Mouse (Mus musculus) urinary bladder, postnatal 25 days (tissue): ENCODE measurements around the gene ccdc198.
"Not testable (repeated sequence)": the region's sequence is repeated elsewhere in the genome, so short reads cannot be mapped to it uniquely, and the experiment has no call there.

Experiments used
- DNase-seq: peaks from one replicate; pipeline ENCODE4 v3.0.0; 2022; ENCODE audit warnings: low spot score

Gene ccdc198

DNA sequence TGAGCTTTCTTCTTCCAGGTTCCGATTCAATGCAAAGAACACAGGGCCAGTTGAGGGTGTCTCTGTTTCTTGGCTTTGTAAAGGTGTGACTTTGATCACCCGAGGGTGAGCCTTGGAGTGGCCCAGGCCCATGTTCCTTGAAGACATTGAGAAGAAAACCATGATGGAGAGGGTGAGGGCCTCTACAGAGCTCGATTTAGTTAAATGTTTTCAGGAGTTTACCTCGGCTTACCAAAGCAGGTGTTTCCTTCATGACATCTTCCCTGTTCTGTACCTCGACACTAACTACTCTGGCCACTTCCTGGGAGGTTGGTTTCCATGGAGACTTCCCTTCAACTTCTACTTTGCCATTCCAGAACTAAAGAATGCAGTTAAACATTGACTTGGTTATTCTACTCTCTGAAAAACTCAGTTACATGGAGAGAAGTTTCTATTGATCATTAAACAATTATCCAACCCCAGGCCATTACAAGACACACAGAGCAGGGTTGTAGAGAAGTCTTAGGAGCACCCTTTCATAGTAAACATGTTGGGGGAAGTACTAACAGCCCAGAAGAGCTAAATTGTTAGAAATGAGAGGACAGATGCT lies at the start of gene ccdc198:
Gene ccdc198 (minus strand): TSS at position 349 of the 589 bp plus-strand sequence.
- no peak for DNase-seq

DNA sequence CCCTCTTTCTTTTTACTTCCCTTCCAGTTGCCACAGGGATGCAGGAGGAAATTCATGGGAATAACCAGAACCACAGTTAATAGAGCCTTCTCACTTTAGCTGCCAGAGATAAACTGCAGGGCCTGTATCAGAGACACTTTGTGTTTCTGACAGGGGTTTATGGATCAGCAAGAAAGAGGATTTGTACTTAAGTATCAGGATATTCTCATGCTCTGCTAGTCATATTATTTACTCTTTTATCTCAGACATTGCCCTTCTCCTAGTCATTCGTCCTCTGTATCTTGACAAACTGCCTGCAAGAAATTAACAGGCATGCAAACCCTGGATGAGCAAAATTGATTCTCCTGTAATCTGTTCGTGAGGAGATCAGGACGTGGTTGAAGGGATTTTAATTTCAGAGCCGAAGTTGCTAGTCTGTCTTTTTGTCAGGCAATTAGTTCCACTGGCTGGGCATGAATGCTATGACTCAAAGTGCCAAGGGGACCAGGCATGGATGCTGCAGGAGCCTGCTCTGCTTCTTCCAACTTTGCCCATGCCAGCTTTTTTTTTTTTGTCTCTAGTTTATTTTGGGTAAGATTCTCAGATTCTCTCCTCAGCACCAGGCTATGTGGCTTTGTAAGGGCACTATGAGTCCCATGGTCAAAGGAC lies 48.7 kb upstream of the ccdc198 start:
- no peak for DNase-seq

DNA sequence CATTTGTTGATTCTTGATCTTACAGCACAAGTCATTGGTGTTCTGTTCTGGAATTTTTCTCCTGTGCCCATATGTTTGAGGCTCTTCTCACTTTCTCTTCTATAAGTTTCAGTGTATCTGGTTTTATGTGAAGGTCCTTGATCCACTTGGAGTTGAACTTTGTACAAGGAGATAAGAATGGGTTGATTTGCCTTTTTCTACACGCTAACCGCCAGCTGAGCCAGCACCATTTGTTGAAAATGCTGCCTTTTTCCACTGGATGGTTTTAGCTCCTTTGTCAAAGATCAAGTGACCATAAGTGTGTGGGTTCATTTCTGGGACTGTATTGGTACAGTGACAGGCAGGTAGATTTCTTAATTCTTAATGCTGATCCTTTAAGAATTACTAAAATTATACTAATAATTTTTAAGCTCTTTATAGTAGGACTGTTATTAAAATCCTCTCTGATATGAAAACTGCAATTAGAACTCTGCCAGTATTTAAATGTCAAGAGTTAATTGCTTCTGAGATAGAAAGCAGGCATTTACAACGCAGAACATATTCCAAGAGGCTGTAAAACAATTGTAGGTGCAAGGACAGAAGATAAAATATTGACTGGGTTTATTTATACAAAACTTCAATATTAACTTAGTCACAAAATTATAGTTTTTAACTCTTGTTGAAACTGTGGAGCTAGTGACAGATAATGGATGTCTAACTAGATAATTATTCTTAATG lies 44.9 kb upstream of the ccdc198 start:
- DNase-seq = no peak

DNA sequence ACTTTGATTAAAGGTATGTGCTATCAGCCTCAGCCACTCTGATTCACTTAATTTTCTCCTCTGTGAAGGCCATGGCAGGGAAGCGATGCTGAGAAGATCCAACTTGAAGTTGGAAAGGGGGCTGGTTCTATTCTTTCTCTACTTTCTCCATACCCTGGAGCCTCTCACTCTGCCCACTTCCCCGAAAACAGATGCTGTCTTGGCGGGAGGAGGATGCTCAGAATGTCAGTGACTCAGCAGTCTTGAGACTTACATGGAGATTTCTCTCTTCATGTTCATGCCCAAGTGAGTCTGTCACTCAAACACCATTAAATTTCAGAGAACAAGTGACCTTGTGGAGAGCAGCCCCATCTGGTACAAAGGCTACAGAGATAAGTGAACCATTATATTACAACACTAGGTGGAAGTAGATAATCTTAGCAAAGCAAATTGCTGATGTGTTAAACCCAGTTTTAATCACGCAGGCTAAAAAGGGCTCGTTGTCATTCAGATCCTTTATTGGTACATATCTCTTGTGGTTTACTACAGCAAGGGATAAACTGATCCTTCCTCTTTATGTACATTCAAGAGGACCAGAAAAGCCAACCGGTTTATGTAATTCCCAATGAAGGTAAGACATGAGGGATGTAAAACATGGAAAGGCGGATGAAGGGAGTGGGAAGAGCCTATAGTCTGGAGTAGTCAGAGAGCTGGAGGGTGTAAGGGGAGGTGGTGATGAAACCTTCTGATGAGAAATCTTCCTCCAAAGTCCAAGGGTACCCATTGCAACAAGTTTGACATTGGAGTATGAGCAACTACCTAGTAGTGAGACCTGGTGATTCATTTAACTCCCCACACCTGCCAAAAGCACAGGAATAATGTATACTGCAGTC lies 38.7 kb upstream of the ccdc198 start:
- DNase-seq = no peak

DNA sequence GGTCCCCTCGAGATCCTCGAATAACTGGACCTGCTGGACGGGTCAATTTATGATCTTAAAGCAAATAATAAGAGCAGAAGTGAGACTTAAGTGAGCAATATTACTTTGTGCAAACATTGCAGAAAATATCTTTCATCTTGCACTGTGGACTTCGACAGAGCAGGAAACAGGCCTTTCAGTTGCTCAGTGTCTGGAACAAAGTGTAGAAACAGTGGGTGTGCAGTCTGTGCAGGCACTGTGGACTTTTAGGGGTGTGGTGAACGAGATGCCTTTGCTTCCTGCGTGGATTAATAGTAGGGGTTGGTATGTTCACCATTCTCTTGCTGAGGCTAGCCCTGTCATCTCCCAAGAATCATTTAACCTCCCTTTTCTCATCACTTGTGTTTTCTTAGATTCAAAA lies 33.6 kb upstream of the ccdc198 start:
- no peak for DNase-seq

DNA sequence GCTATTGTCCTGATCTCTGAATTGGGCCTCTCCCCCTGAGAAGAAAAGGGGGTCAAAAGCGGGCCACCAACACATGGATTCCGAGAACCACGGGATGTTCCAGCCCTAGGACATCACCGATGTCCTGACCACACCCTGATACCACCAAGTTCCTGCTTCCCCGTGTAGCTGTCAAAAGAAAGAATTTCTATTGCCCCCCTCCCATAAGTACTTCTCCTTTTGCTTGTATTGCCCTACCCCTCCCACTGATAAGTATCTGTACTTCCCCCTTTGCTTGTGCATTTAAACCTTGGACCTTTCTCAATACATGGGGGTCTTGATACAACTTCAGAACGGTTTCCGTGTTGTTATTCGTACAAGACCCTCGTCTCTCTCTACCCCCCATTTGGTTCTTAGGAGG lies 33.2 kb upstream of the ccdc198 start:
- not testable (repeated sequence) for DNase-seq

DNA sequence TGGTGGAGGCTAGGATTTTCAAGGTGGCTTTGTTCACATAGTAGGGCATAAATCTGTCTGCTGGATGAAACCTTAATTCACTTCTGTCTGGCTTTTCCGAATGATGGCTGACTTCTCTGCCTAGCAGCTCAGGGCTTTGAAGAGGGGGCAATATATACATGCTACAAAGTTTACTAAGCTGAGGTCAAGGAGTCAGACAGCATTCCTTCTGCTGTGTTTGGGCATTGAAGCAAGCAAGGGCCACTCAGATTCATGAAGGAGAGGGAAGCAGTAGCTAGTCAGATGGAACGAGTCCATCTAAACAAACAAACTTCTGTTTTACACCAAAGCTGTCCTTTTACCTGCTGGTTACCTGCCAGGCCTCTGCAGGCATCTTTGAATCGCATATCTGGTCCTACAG lies 32.4 kb upstream of the ccdc198 start:
- DNase-seq = no peak

DNA sequence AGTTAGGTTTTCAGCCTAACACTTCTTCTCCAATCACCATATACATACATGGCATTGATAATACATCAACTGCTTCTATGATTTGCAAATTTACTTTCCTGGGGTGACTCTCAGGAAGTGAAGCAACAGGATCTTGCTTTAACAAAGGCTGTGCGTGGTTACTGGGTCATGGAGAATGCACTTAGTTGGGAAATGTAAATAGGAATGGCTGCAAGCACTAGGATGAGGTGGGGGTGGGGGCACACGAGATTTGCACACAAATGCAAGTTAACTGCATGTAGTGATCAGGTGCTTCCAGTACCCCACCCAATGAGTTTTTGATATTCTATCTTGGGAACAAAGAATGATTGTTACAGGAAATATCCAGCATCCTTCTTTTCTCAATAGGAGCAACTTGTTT lies 30.1 kb upstream of the ccdc198 start:
- no peak for DNase-seq

DNA sequence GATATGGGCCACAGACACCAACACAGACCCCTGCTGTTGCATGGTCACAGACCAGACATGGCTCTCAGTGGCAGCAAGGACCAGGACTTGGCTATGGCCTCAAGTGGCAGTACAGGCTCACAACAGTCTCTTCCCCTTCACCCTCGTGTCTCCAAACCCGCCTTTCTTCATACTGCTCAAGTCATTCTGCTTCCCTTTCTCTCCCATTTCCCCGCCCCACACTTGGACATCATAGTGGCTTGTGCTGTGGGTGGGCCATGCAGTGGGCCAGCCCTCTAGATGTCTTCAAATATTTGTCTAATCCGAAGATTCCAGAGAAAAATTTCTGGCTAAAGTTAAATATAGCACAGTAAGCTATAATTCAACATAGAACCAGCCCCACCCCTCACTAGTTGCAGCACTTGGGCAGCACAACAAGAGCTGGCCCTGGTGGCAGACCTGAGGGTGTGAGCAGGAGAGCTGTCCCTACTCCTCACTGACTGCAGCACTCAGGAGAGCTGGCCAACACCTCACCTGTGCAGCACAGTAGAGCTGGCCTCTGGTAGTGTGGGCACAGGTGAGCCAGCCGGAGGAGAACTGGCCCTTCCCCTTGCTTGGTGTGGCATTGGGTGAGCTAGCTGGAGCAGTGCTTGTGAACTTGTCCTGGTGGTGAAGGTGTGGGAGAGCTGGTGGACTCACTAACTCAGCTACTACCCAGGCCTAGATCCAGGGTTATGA lies 20.2 kb upstream of the ccdc198 start:
- DNase-seq = no peak

DNA sequence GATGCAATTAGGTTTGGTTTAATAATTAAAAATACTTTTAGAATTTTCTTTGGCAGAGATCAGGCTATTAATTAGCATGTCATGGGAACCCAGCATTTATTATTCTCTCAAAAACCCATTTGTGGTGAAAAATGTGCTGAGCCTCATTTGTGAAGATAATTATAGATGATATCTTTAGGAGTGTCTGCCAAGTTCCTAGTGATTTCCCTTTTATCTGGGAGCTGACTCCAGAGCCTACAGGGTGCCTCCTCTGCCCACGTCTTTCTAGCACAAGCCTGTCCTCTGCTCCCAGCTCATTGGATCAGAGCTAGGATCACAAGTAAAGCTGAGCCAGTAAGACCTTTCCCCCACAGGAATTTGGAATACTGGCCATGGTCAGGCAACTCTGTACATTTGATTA lies 3.8 kb downstream of the ccdc198 start:
- DNase-seq = no peak

DNA sequence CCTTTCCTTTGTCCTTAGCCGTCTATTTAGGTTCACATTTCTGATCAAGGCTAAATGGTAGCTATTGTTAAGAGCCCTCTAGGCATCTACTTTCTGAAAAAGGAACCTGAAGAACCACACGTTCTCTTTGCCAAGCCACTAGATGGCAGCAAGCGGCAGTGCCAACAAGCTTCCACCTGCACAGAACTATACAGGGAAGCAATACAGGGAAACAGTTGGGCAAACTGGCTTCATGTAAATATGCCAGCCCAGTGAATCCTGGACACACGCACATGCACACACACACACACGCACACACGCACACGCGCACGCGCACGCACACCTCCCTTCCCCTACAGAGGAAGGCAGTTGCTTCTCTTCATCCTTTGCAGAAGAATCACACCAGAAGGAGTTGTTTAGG lies 7.1 kb downstream of the ccdc198 start:
- DNase-seq = peak; percentile 35

DNA sequence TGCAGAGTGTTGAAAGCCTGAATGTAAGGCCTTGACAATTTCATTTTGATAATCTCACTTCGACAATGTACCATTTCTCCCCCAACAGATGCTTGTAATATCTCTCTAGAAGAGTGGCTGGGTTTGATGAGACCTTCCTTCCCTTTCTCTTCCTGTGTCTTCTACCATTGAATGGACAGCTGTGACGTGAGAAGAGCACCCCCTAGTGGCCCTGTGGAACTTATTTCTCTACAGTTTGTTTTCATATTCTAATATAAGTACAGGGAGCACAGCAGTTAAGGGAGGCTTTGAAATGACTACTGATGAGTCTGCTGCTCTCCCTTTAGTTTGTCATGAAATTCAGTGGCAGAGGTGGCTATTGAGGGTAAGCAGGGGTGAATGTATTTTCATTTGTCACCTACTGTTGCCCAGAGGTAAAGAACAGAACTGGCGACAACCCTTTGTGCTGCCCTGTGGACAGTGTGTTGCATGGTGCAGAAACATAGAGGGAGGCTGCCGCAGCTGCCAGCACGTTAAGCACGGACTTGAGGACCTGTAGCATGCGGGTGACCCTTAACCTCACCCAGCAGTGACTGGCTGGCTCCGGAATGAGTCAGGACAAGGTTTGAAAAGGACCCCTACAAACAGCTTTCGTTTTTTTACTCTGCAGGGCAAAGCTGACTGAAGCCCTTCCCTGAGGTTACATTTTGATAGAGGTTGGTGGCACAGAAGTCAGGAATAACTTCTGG lies 10.3 kb downstream of the ccdc198 start:
- peak; percentile 43 for DNase-seq

DNA sequence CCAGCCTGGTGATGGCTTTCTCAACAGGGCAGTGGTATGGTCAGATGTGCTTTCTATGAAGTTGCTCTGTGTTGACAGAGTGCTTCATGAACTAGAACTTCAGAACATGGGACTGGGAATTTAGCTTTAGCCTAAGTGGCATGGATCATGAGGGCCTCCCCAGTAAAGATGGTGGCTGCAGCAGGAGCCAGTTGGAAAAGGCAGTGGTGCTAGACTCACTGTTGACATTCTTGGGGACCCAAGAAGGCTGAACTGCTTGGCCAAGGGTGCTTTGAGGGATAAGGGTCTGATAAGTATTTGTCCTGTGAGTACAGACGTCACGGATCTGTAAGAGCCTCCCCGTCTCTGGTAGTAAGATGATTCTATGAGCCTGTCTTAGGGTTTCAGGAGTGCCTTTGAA lies 13.4 kb downstream of the ccdc198 start:
- no peak for DNase-seq

DNA sequence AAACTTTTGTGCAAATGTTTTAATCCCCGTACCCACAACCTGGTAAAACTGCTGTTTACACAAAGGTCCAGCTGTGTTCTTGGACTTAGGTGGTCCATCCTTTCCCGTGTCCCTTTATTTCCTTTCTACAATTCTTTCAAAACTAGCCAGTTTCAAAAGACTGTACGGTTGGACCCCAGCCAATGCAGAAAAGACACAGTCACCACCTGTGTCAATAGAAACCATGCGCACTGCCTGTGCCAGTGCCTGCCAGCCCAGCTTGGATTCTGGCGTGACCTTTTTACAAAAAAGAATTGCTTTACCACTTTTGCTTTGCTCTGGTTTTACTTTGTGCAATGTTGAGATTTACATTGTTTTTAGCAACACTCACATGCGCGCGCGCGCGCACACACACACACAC lies 18.3 kb downstream of the ccdc198 start:
- DNase-seq = no peak

DNA sequence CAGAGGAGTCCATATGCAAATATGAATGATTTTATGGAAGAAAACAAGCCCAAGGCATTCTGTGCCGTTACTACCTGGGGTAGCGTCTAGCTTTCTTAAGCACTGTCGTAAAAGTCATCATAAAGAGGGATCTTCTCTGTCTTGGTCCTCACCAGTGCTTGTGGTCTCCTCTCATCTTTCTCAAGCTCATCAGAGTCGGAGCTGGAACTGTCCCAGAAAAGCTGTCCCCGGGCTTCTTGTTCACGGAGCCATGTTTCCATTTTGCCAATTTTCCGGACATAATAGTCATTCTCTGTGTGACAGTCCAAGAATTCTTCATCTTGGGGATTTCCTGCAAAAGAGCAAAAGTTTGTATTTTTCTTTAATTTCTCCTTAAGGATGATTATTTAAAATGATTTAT lies 18.8 kb downstream of the ccdc198 start:
- DNase-seq = no peak

DNA sequence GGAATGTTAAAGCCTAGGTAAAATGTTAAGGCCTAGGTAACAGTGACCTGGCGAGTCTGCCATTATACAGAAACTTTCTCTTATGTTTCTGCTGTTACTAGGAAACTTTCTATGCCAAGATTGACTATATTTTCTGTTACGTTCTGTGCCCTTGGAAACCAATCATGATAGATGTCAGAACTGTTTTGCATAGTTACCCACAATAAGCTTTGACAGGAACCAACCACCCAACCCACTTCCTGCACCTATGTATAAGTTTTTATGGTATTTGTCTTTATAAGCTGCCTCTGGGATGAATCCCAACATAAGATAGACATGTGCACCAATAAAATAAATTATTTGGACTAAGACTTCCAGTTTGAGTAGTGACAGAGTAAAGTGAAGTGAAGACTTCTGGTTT lies 23.5 kb downstream of the ccdc198 start:
- DNase-seq = no peak

DNA sequence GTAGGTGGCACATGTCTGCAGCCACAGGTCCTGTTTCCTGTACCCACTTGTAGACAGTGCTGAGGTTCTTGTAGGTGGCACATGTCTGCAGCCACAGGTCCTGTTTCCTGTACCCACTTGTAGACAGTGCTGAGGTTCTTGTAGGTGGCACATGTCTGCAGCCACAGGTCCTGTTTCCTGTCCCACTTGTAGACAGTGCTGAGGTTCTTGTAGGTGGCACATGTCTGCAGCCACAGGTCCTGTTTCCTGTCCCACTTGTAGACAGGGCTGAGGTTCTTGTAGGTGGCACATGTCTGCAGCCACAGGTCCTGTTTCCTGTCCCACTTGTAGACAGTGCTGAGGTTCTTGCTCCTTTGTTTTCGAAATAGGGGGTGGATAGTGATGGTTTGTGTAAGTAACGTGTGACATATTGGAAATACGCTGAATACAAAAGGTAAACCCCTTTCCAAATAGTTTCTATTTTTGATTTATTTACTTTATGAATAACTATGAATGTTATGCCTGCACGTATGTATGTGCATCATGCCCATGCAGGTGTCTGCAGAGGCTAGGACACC lies 25.7 kb downstream of the ccdc198 start:
- DNase-seq = not testable (repeated sequence)

DNA sequence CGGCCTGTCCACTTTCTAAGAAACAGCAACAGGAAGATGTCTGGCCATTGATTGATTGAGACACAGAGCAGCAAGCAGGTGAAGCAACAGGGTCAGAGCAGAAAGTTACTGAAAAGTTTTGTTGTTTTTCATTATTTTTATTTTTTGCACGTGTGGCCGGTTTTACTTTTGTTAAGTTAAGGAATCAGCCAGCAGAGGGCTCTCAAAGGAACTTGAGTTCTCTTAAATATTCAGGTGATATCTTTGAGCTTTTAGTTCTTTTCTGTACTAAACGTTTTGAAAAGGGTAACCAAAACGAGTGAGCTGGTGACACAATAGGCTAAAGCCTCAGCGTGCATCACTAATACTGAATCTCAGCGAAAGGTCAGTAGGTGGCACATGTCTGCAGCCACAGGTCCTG lies 26.6 kb downstream of the ccdc198 start:
- DNase-seq = no peak

DNA sequence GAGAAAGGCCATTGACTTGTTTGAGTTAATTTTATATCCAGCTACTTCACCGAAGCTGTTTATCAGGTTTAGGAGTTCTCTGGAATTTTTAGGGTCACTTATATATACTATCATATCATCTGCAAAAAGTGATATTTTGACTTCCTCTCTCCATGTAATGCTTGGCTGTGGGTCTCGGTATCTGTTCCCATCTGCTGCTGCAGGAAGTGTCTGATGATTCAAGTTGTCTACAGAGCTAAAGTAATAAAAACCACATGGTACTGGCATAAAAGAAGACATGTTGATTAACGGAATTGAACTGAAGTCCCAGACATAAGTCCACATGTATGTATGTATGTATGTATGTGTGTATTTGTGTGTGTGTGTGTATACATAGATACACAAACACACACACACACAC lies 35.1 kb downstream of the ccdc198 start:
- not testable (repeated sequence) for DNase-seq

DNA sequence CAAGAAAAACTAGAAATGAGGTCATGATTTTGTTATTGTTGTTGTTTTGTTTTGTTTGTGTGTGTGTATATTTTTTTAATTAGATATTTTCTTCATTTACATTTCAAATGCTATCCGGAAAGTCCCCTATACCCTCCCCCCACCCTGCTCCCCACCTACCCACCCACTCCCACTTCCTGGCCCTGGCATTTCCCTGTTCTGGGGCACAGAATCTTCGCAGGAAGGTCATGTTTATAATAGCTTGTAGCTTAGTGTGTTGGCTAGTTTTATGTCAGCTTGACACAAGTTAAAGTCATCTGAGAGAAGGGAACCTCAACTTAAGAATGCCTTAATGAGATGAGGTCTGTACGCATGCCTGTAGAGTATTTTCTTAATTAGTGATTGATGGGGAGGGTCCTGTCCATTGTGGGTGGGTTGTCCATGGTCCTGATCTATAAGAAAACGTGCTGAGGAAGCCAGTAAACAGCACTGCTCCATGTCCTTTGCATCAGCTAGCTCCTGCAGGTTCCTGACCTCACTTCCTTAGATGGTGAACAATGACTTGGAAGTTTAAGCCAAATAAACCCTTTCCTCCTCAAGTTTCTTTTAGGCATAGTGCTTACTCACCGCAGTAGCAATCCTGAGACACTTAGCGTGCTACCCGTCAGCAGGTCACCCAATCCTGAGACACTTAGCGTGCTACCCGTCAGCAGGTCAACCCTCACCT lies 44.0 kb downstream of the ccdc198 start:
- no peak for DNase-seq
